Mouse (Mus musculus) cerebellum, adult 18-20 months (tissue): ENCODE measurements around the gene Cyp4a29.
"Not testable (repeated sequence)": the region's sequence is repeated elsewhere in the genome, so short reads cannot be mapped to it uniquely, and the experiment has no call there.

Experiments
- DNase-seq, 2 experiments: peaks; one replicate each; pipeline ENCODE4 v3.0.0; 2021

The Cyp4a29 gene

DNA sequence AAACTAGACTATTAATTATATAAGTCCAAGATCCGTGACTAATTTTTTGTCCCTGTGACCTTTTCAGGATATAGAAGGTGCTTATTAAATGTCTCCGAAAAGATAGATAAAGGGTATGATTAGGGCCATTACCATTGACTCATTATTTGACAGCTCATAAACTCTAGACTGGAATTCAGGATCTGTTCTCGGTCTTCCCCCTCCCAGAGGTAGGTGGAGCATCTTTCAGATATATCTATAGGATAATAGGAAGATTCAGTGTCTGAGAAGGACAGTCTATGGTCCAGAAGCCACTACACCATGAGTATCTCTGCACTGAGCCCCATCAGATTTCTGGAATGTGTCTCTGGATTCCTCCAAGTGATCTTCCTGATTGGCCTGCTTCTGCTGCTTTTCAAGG, at the start of gene Cyp4a29:
Gene Cyp4a29, plus strand, starts transcription at position 301 of the 400 bp plus-strand sequence.
- DNase-seq, result no peak

DNA sequence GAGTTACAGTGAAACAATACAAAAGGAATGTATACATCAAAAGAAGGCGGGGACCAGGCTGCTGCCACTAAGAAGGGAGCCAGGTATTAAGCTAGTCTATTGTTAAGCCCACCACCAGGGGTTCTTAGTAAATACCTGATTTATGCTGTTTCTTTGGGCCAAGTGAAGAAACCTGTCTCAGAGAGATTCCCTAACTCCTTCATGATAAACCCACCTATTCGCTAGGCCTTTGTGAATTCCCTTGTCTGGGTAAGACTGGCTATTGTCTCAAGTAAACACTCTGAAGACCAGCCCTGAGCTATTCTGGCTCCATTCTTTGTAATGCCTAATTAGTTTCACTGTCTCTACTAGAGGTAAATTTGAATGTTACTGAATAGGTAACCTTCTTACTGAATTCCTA, 9.0 kb upstream of the Cyp4a29 start:
- not testable (repeated sequence) for DNase-seq

DNA sequence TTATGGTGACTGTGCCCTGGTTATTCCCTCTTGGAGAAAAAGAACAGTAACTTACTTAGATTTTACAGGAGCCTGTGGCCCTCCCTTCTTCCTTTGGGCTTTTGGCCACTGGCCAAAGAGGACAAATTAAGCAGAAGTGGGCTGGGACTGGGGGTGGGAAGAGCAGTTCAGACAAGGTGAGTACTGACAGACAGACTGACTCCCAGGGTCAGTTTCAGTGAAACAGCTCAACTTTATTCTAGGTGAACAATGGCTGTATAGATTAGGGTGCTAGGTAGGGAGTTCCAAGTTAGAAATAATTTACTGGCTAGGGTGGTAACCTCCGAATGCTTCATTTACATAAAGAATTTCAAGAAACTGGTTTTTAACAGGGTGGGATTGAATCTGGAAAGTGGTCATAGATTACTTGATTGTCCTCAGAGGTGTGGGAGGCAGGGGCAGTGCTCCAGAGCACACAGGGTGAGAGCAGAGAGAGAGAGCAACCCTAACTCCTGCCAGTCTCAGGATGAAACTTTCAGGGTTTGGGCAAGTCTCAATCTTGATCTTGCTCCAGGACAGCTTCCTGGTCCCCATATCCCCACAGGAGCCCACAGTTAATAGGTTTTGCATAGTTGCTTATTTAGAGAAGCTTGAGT, 5.3 kb upstream of the Cyp4a29 start:
- DNase-seq, result no peak

DNA sequence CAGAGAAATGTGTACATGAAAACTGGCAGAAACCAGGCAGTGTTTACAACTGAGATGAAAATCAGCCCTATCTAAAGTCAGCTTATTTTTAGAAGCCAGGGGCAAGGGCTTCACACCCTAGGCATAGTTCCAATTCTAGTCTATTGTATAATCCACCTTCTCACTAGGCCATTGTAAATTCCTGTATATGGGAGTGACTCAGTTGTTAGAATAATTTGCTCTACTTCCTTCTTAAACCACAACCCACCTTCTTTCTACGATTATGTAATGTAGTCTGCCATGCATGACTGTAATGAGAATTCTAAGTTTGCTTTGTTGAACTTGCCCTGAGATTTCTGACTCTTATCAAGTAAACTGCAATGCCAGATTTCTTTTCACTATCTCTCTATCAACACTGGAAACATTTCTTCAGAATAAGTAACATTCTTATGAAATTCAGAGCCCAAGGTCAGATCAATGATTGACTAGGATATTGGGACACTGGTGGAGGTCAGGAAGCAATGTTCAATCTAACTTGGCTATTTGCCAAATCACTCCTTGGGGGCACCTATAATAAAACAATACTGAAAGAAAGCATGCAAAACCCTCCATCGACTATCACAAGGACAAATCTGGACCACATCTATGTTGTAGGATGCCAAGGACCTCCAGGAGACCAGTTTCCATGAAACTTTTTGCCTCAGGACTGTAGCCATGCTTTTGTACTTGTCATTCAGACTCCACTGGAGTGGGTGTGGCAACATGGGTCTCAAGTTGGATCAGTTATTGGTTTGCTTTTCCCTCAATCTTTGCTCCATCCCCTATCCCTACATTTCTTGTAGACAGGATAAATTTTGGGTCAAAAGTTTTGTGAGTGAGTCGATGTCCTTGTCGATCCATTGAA, 23.0 kb downstream of the Cyp4a29 start:
- DNase-seq, result not testable (repeated sequence)

DNA sequence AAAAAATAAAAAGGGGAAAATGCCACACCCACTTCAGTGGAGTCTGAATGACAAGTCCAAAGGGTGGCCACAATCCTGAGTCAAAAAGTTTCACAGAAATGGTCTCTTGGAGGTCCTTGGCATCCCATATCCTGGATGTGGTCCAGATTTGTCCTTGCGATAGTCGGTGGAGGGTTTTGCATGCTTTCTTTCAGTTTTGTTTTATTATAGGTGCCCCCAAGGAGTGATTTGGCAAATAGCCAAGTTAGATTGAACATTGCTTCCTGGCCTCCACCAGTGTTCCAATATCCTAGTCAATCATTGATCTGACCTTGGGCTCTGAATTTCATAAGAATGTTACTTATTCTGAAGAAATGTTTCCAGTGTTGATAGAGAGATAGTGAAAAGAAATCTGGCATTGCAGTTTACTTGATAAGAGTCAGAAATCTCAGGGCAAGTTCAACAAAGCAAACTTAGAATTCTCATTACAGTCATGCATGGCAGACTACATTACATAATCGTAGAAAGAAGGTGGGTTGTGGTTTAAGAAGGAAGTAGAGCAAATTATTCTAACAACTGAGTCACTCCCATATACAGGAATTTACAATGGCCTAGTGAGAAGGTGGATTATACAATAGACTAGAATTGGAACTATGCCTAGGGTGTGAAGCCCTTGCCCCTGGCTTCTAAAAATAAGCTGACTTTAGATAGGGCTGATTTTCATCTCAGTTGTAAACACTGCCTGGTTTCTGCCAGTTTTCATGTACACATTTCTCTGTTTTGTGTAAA, 36.5 kb downstream of the Cyp4a29 start:
- DNase-seq, result not testable (repeated sequence)

DNA sequence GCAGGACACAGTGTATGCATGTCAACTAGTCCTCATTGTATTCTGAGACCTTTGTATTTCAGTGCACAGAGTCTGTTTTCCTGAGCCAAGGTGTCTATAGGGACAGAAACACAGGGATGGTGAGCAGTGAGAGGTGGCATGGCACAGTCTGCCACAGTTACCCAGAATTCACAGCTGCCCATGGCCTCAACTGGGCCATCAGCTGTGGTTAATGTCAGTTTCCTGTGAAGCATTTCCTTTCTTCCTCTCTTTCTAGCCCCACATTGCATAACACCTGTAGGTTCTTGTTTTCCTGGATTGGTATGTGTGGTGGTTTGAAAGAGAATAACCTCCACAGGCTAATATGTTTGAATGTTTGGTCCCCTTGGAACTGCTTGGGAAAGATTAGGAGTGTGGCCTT, 38.5 kb downstream of the Cyp4a29 start:
- DNase-seq, result no peak

DNA sequence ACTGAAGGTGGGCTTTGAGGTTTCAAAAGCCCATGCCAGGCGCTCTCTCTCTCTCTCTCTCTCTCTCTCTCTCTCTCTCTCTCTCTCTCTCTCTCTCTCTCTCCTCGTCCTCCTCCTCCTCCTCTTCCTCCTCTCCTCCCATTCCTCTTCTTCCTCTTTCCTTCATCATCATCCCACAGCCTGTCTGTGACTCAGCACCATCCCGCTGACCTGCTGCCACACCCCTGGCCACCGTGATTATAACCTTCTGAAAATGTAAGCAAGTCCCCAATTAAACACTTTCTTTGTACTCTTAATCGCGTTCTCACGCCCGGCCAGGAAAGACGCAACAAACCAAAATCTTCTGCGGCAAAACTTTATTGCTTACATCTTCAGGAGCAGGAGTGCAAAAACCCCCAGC, 38.9 kb downstream of the Cyp4a29 start:
- DNase-seq, result not testable (repeated sequence)

DNA sequence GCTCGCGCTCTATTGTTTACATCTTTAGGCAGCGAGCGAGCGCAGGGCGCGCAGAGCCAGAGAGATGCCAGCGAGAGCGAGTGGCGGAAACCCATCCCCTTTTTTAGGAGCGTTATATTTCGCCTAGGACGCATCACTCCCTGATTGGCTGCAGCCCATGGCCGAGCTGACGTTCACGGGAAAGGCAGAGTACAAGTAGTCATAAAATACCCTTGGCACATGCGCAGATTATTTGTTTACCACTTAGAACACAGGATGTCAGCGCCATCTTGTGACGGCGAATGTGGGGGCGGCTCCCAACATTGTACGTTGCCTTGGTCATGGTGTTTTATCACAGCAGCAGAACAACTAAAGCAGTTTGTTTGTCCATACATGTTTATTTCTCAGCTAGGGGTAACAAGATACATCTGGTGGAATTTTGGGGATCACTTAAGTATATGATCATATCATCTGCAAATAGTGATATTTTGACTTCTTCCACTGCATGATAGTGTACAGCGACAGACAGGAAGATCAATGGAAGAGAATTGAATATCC, 39.4 kb downstream of the Cyp4a29 start:
- not testable (repeated sequence) for DNase-seq

DNA sequence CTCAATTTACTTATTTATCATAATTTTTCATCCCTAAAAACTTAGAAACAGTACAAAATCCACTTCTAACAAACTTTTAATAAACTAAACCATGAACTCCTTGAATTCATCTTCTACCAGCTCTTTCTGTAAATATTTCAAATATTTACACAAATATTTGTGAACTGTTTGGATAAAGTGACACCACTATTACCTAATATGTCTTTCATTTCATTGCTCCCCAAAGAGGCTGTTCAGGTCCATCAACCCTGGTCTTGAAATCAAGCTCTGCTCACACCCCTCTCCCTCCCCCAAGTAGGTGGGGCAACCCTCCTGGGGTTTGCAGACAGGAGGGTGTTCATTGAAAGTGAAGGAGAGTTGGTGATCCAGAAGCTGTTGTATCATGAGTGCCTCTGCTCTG, 56.9 kb downstream of the Cyp4a29 start, which contains the start of gene Cyp4a12a:
Gene Cyp4a12a, plus strand, starts transcription at position 301 of the 400 bp plus-strand sequence.
- not testable (repeated sequence) for DNase-seq
